Comparison of ENCODE assay signal across 9 mouse cellular contexts in the genomic region with DNA sequence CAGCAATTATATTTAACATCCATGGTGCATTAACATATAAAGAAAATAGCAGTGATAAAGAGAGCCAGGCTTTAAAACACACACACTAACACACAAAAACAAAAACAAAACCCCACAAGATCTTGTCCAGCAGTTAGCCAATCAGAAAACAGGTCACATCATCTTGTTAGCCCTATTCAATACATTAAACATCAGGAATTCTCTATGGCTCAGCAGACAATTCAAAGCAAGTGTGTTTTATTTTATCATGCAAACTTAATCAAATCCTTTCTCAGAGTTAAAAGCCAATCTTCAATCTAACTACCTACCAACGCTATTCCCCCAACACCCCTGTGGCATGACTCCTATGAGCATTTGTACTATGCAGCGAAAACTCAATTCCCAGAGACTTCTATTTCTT. TPM values are rescaled to one million over a fixed set of nuclear protein-coding genes. Genes with fewer than 3 reads are reported as not detected.
A peak's percentile ranks its signal among the peaks of the same experiment; 100 is the strongest.
DNase-seq lines count a peak whose midpoint lies in the region; ATAC-seq and TF ChIP-seq lines count a peak whose summit lies in the region.
"Had no signal": no experiment of that assay in that cellular context is flagged by ENCODE, and none has a peak within 500 bp of the region (broad histone marks: within the 10 kb centered on the region; RNA-seq: fewer than 3 reads in every experiment).

No protein-coding gene starts in this region.

- peak overlapping the region; percentile 81 for H3K4me2 ChIP-seq in heart, embryonic 13.5 days
- H3K4me2 ChIP-seq in hindbrain, embryonic 15.5 days: peak overlapping the region; percentile 81
- peak overlapping the region; percentile 62 for H3K4me2 ChIP-seq in midbrain, embryonic 13.5 days (replicated peaks)

- TF ChIP-seq POLR2A in cortical plate, adult 2 months (IDR thresholded peaks at IDR 0.05; ENCODE audit: extremely low read depth, insufficient read depth, low read length): no peak

- peak overlapping the region; percentile 75 for H3K9ac ChIP-seq in heart, embryonic 13.5 days
- peak overlapping the region; percentile 57 for H3K9ac ChIP-seq in hindbrain, embryonic 15.5 days
- peak overlapping the region; percentile 67 for H3K9ac ChIP-seq in midbrain, embryonic 13.5 days (replicated peaks)

- TF ChIP-seq CTCF in cortical plate, adult 2 months (IDR thresholded peaks at IDR 0.05; ENCODE audit: extremely low read depth, insufficient read depth, low read length): no peak

- WGBS in heart, embryonic 13.5 days: 26% methylated on average over 2 of the region's 2 CpGs
- 15% methylated on average over 2 of the region's 2 CpGs for WGBS in hindbrain, embryonic 15.5 days
- WGBS in midbrain, embryonic 13.5 days: 19% methylated on average over 2 of the region's 2 CpGs

- H3K36me3 ChIP-seq in heart, embryonic 13.5 days: no peaks in the 10 kb centered on the region
- H3K36me3 ChIP-seq in hindbrain, embryonic 15.5 days: no peaks in the 10 kb centered on the region
- H3K36me3 ChIP-seq in midbrain, embryonic 13.5 days: no peaks in the 10 kb centered on the region

- H3K4me1 ChIP-seq in heart, embryonic 13.5 days: peaks cover 11% of the 10 kb centered on the region; the same call in 1 of the 2 replicates
- H3K4me1 ChIP-seq in cortical plate, adult 2 months (ENCODE audit: control insufficient read depth, insufficient read depth, low read length): no peaks in the 10 kb centered on the region
- H3K4me1 ChIP-seq in hindbrain, embryonic 15.5 days (replicated peaks): peaks cover 24% of the 10 kb centered on the region
- H3K4me1 ChIP-seq in midbrain, embryonic 13.5 days (replicated peaks): peaks cover 24% of the 10 kb centered on the region

- no peaks in the 10 kb centered on the region for H3K9me3 ChIP-seq in heart, embryonic 13.5 days
- no peaks in the 10 kb centered on the region for H3K9me3 ChIP-seq in hindbrain, embryonic 15.5 days
- H3K9me3 ChIP-seq in midbrain, embryonic 13.5 days: no peaks in the 10 kb centered on the region

- H3K4me3 ChIP-seq in heart, embryonic 13.5 days: peak overlapping the region; percentile 55
- H3K4me3 ChIP-seq in cortical plate, adult 2 months (ENCODE audit: insufficient read depth, low read length): peak overlapping the region; percentile 58
- H3K4me3 ChIP-seq in hindbrain, embryonic 15.5 days: peak overlapping the region; percentile 49
- H3K4me3 ChIP-seq in midbrain, embryonic 13.5 days (replicated peaks): peak overlapping the region; percentile 43

- no peak for ATAC-seq in heart, embryonic 13.5 days (ENCODE audit: extremely low read depth, insufficient number of reproducible peaks, low FRiP score, low TSS enrichment)
- ATAC-seq in hindbrain, embryonic 15.5 days (ENCODE audit: low FRiP score, low read depth): no peak
- ATAC-seq in midbrain, embryonic 13.5 days: no peak
- no peak for ATAC-seq in activated CD4-positive, CD25-positive, alpha-beta regulatory T cell, adult 4 months

- no peak for DNase-seq in heart, postnatal 4 days
- no peak for DNase-seq in thymus, adult 18-20 months
- DNase-seq in adrenal gland, adult 8-10 months: no peak
- DNase-seq: lung, adult 18-20 months had no signal

- H3K27me3 ChIP-seq in heart, embryonic 13.5 days (replicated peaks): no peaks in the 10 kb centered on the region
- no peaks in the 10 kb centered on the region for H3K27me3 ChIP-seq in hindbrain, embryonic 15.5 days
- H3K27me3 ChIP-seq in midbrain, embryonic 13.5 days: no peaks in the 10 kb centered on the region

- H3K27ac ChIP-seq in heart, embryonic 13.5 days (replicated peaks): no peak overlapping the region; the same call in 1 of the 2 replicates
- no peak overlapping the region for H3K27ac ChIP-seq in cortical plate, adult 2 months (ENCODE audit: insufficient read depth, low read length)
- no peak overlapping the region for H3K27ac ChIP-seq in hindbrain, embryonic 15.5 days (replicated peaks)
- H3K27ac ChIP-seq in midbrain, embryonic 13.5 days: no peak overlapping the region

RNA-seq across cellular contexts. Expression of a gene that starts 1.4 kb away (rescaled TPM):
- polyA plus RNA-seq in heart, embryonic 13.5 days (2015; fragmentation: Nextera tagmentation; extraction: Ambion mirVana): 14.5 and 15.6 TPM in 2 replicates
- total RNA-seq in heart, postnatal 4 days (2021): 10 to 100 TPM; 20.1 to 28.4 TPM
- polyA plus RNA-seq in cortical plate, adult 2 months (2012; rRNA removed): 33.3 and 36.5 TPM in 2 replicates
- 38.3 and 44.6 TPM in 2 replicates for polyA plus RNA-seq in hindbrain, embryonic 15.5 days (2015; fragmentation: Nextera tagmentation; extraction: Ambion mirVana)
- 33.2 and 34.9 TPM in 2 replicates for polyA plus RNA-seq in midbrain, embryonic 13.5 days (2015; fragmentation: Nextera tagmentation; extraction: Ambion mirVana)
- polyA plus RNA-seq in activated CD4-positive, CD25-positive, alpha-beta regulatory T cell, adult 4 months (2017; shearing (Covaris generic)): not detected
- total RNA-seq in adrenal gland, adult 8-10 months (2022): 10 to 100 TPM; 20.5 to 36.8 (median 26.7) TPM

Comparison
In these comparisons a context has a peak if more than half of its experiments do, and no peak if none do; other contexts are left out.
1. RNA of a gene that starts 1.4 kb away (polyA plus RNA-seq): 38.3 to 44.6 TPM in hindbrain, embryonic 15.5 days, 33.3 to 36.5 TPM in cortical plate, adult 2 months, 33.2 to 34.9 TPM in midbrain, embryonic 13.5 days and 14.5 to 15.6 TPM in heart, embryonic 13.5 days; not detected in activated CD4-positive, CD25-positive, alpha-beta regulatory T cell, adult 4 months; every median in the first group is over 10 times any median in the second.
2. Peak in every context shown above with its lines, with median percentiles within 50 percentile points of each other: H3K4me2 ChIP-seq, H3K4me3 ChIP-seq and H3K9ac ChIP-seq.